Mouse (Mus musculus): ENCODE measurements around the gene Slc38a11.

The Slc38a11 gene

GRCm38 (mm10) chr2:65363828-65364497, at the start of gene Slc38a11:
TSS of gene Slc38a11 (minus strand) at chr2:65364034.
- in situ Hi-C loops (cut with MboI, MseI), result no loop called here

GRCm38 (mm10) chr2:65407110-65407509, 43.3 kb upstream of the Slc38a11 start:
- in situ Hi-C loops (cut with MboI, MseI), result no loop called here

- in situ Hi-C loops (cut with MboI, MseI), result no loop called here
These were observed 41.6 kb upstream of the Slc38a11 start for GRCm38 (mm10) chr2:65405407-65405806.

DNA sequence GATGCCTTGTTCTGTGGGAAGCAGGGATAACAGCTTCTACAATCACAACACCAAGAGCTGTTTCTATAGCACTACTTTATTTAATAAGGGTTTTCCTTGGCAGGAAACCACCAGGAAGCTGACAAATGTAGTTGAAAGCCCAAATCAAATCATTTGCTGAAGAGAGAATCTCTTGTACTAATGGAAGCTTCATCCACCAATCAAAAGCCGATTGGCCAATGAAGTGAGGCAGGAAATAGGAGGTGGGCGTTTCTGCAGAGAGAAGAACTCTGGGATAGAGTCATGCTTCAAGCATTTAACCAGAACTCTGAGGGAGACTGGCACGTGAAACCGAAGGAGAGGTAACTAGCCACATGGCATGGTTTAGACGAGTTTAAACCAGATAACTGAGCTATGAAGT, 38.2 kb upstream of the Slc38a11 start:
- in situ Hi-C loops (cut with MboI, MseI), result no loop called here

- in situ Hi-C loops (cut with MboI, MseI), result no loop called here
These were observed 36.1 kb upstream of the Slc38a11 start for GRCm38 (mm10) chr2:65399938-65400337.

GRCm38 (mm10) chr2:65396128-65396527, 32.3 kb upstream of the Slc38a11 start:
- in situ Hi-C loops (cut with MboI, MseI), result no loop called here

DNA sequence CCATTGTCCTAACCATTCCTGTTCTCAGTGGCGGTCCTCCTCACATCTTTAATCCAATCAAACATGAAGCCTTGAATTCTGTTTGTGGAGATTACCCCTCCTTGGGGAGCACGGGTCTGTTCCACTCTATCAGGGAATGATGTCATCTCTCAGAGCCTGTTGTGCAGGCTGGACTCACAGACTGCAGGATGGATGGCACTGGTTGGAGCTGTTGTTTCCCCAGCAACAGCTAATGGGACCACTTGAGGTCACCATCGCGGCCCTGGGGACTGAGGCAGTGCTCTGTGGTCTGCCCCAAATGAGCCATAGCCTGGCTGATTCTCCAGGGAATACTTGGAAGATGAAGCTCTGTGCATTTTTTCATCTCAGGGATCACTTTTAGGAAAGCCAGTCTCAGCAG, 29.2 kb upstream of the Slc38a11 start:
- in situ Hi-C loops (cut with MboI, MseI), result no loop called here

DNA sequence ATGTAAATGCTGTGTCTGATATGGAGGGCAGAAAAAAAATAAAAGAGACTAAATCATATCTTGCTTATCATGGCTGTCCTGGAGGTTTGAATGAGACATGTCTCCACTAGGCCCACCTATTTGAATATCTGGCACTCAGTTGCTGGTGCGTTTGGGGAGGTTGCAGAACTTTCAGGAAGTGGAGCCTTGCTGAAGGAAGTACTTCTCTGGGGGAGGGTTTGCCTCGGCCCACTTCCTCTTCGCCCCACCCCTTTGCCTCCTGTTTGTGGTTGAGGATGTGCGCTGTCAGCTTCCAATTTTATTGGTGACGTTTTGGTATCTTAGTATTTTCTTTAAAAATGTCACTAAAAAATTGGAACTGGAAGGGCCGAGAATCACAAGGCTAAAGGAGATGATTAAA, 27.5 kb upstream of the Slc38a11 start:
- in situ Hi-C loops (cut with MboI, MseI), result no loop called here

DNA sequence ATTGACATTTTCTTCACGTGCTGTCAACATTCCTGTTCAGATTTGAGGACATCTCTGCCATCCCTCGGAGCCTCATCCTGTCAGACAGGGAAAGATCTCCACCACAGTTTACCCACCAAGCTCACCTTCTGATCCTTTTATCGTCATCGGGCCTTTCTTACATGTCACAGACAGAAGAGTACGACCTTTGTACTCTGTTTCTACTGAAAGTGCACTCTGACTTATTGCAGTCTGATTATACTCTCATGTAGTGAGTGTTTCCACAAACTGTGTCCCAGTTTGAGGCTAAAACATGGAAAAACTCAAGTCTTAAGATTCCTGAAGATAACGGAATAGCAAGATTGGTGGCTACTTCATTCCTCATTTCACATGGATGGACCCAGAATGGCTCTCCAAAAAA, 21.0 kb upstream of the Slc38a11 start:
- in situ Hi-C loops (cut with MboI, MseI), result no loop called here

- in situ Hi-C loops (cut with MboI, MseI), result no loop called here
These were observed 18.7 kb upstream of the Slc38a11 start for GRCm38 (mm10) chr2:65382485-65382884.

GRCm38 (mm10) chr2:65378425-65378824, 14.6 kb upstream of the Slc38a11 start:
- in situ Hi-C loops (cut with MboI, MseI), result loop anchor here (10.0 kb wide), 1 partner anchor 1344 kb away; no protein-coding TSS in a partner anchor

- in situ Hi-C loops (cut with MboI, MseI), result loop anchor here (10.0 kb wide), 1 partner anchor 1340 kb away; no protein-coding TSS in a partner anchor
These were observed 10.6 kb upstream of the Slc38a11 start for GRCm38 (mm10) chr2:65374410-65374809.

DNA sequence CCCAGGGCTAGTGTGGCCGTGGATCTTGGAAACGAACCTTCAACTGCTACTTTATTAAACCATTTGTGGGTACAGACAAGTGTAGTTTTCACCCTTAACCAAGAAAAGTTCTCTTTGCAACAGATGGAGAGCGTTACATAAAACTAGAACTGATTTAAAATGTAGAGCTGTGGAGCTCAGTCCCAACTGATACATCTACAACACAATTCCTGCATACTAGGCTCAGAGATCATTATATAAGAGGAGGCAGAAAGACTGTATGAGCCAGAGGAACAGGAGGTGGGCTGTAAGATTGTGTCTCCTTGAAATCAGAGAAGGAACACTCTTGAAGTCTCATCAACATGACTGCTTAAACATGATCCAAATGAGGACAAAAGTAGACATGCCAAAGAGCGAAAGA, 9.2 kb upstream of the Slc38a11 start:
- in situ Hi-C loops (cut with MboI, MseI), result loop anchor here (10.0 kb wide), 1 partner anchor 1338 kb away; no protein-coding TSS in a partner anchor

- in situ Hi-C loops (cut with MboI, MseI), result no loop called here
These were observed 2.9 kb downstream of the Slc38a11 start for GRCm38 (mm10) chr2:65360736-65361475.

- in situ Hi-C loops (cut with MboI, MseI), result no loop called here
These were observed 16.5 kb downstream of the Slc38a11 start for GRCm38 (mm10) chr2:65347367-65347766.

- in situ Hi-C loops (cut with MboI, MseI), result no loop called here
These were observed 16.9 kb downstream of the Slc38a11 start for GRCm38 (mm10) chr2:65346915-65347314.

GRCm38 (mm10) chr2:65346037-65346436, 17.8 kb downstream of the Slc38a11 start:
- in situ Hi-C loops (cut with MboI, MseI), result no loop called here

DNA sequence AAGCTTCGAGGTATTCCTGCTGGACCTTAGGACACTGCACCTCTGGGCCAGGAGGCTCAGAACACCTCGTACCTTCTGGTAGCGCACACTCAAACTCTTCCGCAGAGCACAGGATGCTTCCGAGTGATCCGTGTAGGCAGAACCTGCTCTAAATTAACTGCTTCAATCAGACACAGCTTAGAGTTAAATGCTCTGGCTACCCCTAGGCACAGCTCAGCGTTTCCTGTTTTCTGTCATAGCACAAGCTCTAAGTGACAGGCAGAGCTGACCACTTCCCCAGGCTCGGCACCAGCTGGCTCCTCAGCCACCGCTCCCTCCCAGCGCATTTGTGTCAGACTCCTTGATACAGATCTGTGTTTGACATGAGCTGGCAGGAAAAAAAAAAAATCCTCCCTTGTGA, 21.8 kb downstream of the Slc38a11 start:
- in situ Hi-C loops (cut with MboI, MseI), result no loop called here

- in situ Hi-C loops (cut with MboI, MseI), result no loop called here
These were observed 23.0 kb downstream of the Slc38a11 start for GRCm38 (mm10) chr2:65340839-65341238.

DNA sequence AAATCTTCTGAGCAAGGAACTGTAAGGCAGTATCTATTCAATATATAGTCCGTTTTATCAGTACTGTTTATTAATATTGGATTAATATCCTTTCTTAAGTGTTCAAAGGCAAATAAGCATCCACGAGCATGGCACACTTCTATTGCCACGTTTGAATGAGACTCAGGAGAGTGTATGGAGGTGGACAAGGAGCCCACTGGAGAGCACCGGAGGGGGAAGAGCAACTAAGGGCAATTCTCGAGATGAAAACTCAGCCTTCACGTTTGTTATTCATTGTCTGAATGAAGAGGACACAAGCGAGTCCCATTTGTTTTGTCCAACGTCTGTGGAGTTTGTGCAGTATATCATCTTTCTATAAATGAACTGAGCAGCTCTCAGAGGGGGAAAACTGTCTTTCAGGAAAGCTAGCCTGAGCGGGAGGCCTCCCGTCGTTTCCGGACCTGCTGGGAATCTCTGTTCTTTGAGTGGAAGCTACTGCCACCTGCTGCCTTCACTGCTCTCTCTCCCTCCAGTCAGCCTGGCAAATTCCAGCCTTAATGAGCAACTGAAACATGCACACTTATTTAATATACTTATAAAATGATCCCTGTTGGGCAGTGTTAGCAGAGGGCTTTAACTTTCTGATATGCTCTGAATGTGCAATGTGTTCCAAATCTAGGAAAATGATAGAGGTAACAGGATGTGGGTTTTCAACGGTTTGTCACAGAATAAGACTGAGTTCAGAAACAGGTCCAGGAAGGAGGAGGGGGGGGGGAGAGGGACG, 26.3 kb downstream of the Slc38a11 start:
- in situ Hi-C loops (cut with MboI, MseI), result no loop called here

DNA sequence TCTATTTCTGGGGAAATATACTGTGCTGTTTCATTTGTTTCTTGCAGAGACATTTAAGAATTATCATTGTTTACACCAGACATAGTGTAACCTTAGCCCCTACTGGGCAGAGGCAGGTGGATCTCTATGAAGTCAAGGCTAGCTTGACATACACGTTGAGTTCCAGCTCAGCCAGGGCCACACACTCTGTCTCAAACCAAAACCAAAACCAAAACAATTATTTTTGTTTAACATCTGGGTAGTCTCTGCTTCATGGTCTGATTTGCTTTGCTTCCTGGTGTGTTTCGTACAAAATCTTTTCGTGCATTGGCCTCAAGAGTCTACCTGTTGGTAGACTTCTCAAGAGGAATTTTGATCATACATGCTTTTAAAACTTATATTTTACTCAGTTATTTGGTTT, 27.2 kb downstream of the Slc38a11 start:
- in situ Hi-C loops (cut with MboI, MseI), result no loop called here

DNA sequence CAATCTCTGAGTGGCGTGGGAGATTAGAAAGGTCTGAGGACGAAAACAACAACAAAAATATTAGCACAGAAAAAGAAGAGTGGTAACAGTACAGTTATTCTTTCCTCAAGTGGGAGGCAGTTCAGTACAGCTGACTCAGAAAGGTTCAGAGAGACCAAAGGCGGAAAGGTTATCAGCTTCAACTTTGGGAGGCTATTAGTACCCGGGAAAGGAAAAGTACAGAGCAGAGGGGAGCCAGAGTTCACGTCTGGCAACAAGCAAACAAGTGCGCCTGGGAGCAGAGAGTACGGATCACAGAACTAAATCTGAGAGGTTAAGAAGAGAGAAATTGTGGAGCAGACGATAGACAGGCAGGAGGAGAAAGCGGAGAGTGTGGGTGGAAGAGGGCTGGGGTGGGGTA, 29.7 kb downstream of the Slc38a11 start:
- in situ Hi-C loops (cut with MboI, MseI), result loop anchor here (5.0 kb wide), 1 partner anchor 187 kb away; no protein-coding TSS in a partner anchor

Data from regulatory T cell (primary cell).